Mouse (Mus musculus): ENCODE data around the gene Fnbp1l.

Fnbp1l gene

DNA sequence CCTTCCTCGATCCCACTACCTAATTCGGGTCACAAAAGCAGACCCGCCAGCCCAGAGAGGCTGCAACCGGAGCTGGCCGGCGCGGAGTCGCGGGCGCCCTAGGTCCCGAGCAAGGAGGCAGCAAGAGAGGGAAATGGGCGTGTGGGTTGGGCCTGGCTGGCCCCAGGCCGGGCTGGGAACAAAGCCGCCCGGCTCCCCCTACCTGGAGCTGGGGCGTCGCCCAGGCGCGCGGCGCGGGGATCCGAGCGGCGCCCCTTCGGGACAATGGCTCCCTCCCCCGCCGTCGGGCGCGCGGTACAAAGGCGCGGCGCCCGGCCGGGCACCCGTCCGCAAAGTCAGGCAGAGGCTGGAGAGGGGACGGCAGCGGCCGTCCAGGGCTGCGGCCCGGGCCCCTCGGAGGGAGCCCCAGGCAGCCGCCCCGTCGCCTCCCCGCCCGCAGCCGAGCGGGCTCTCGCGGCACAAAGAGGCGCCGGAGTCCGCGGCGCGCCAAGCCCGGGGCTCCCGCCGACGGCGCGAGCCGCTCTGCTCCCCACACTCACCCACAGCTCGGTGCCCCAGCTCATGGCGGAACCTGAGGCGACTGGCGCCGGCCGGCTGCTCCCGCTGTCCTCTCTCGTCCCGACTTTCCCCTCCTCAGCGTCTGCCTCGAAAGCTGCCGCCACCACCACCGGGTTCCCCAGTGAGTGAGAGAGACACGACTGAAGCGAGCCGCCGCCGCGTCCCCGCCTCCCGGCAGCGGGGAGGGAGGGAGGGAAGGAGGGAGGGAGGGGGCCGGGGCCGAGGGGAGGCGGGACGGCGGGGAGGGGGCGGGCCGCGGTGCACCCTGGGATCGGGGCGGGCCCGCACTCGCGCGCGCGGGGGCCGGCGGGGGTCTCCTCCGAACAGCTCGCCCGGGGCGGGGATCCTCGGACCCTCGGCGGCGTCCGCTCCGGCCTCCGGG is at the start of gene Fnbp1l:
Gene Fnbp1l, minus strand, starts transcription at position 725 of the 940 bp plus-strand sequence.
- peak; percentile 59 to 78 for DNase-seq (ENCODE audit: low spot score in 2 of 2)

DNA sequence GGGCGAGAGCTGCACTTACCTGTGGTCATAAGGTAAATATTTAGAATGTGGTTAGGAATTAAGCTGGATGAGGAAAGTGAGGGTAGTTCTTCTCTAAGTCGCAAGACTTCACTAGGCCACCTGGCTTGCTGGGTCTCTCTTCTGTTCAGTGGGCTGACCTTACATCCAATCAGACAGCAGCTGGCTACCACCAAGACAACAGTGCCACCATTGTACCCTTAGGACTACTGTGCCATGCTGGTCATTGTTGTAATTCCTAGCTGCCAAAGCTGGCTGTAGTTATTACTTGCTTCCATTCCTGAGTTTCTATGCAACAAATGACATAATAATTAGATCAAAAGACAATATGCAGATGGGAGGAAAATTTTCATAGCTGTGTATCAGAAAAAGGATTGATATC is 41.3 kb upstream of the Fnbp1l start:
- DNase-seq (ENCODE audit: low spot score in 2 of 2): no peak

DNA sequence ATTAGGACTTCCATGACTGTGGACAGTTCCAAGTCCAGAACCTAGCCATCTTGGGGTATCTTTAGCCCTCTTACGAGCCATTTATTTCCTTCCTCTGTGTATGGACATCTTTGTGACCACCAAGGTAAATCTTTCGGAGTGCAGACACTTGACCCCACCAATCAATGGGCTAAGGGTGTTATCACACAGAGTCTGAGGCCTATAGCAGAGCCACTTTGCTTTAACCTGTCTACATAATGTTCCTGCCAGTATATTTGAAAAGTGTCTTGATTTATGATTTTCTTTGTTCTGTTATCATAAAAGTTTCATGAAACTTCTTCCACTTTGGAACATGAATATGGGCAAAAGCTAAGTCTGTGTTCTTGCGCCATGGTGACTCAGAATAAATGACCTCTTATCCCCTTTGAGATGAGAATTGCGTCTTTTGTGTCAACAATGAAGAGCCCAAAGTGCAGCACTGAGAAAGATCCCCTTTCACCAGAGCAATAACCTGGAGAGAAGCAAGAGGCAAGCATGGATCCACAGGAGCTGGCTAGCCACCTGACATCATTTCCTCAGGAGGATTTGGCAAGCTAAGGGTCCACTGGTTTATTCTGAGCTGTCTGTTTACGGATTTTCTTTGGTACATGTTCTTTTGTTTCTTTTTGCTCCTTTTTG is 39.9 kb upstream of the Fnbp1l start:
- no peak for DNase-seq (ENCODE audit: low spot score in 2 of 2)

DNA sequence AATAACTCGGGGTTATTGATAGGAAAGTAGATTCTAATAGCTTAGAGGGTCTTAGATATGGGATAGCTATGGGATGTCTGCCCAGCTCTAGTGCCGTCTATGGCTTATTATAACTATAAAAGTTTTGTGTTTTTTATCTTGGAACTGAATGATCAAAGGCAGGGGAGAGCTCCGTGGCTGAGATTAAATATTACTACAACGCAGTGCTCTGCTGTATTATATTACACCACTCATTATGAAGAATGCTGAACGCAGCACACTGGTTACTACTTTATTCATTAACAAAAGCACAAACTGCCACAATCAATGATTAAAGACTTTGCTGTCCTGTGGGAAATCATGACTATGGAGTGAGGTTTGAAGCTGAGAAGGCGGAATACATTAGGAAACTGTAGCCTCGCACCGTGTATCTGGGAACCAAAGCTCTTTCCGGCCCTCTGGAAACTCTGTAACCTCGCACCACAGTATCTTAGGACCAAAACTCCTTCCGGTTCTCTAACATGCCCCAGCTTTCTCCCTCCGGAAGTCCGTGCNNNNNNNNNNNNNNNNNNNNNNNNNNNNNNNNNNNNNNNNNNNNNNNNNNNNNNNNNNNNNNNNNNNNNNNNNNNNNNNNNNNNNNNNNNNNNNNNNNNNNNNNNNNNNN is 27.8 kb upstream of the Fnbp1l start:
- DNase-seq (ENCODE audit: low spot score in 2 of 2): no peak

DNA sequence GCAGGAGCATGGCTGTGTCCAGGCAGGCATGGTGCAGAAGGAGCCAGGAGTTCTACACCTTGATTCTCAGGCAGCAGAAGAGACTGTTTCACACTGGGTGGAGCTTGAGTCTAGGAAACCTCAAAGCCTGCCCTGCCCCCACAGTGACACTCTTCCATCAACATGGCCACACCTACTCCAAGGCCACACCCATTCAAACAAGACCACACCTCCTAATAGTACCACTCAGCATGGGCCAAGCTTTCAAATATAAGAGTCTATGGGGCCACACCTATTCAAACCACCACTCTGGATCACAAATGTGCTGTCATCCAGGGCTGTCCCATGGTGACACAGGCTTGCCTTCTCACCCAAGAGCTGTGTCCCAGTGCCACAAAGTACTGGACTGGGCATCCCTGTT is 20.8 kb upstream of the Fnbp1l start:
- no peak for DNase-seq (ENCODE audit: low spot score in 2 of 2)

DNA sequence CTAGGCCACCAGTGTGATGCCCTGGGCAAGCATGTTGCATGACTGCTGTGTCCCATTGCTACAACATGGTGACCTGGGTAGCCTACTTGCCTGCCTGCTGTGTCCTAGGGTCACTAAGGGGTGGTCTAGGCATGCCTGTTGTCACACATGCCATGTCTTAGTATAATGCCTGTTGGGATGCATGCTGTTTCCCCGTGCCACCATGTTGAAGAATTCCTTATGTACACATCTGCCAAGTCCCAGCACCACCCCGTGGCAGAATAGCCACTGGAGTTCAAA is 19.6 kb upstream of the Fnbp1l start:
- DNase-seq (ENCODE audit: low spot score in 2 of 2): no peak

DNA sequence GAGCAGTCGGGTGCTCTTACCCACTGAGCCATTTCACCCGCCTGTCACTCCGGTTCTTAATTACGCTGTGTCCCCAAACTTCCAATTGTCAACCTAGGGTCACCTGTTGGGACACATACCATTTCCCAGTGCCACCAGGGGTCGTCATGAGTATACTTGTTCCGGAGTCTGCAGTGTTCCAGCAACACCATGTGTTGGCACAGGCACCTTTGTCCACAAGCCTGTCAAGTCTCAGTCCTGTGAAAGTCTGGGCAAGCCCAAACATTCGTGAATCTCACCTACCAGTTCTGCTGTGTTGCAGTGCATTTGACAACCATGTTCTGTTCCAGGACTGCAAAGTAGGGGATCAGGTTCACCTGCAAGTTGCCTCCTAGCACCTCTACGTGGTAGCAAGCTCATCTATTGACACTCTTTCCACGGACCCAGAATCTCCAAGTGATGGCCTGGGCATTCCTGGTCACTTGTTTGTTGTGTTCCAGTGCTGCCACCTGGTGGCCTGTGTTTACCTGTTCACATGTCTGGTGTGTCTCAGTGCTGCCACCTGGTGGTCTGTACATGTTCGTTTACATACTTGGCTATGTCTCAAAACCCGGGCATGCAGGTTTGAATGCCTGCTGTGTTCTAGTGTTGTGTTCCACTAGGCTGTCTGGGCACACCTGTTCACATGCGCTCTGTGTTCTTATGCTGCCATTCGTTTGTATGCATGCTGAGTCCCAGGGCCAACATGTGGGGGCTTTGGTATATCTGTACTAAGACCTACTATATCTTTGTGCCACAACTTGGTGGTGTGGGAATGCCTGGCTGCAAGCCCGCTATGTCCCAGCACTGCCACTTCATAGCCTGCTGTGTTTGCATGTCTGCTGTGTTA is 19.0 kb upstream of the Fnbp1l start:
- DNase-seq (ENCODE audit: low spot score in 2 of 2): peak; percentile 93 to 97

DNA sequence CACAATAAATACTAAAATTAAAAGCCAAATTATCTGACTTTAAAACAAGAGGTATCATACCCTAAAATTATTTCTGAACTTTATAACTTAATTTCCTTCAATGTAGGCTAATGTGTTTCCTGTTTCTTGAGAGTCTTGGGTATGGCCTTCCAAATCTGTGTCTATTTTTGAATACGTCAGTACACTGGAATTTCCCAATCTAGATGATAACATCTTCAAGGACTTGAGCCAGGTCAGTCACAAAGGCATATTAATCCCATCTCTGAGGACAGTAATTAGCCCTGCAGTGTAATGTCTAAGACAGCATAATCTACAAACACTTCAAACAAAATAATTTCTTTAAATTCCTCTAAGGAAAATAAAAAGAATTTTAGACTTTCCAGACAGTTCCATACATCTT is 17.8 kb upstream of the Fnbp1l start:
- DNase-seq (ENCODE audit: low spot score in 2 of 2): no peak

DNA sequence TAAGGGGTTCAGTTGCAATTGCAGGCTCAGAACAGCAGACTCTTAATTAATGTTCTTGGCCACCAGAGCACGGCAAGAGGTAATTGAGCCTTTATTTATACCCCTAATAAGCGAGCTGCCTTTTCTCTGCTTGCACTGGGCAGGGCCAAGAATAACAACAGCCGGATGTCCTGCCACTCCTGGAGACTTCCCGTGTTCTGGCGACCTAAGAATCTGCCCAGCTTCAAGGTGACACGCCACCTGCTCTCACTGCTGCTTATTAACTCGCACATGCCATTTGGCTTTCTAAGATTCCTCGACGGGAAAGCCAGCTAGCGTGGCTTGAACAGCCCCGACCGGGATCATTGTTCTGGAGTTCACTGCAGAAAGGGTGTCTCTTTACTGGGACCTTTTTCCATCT is 15.7 kb upstream of the Fnbp1l start:
- no peak for DNase-seq (ENCODE audit: low spot score in 2 of 2)

DNA sequence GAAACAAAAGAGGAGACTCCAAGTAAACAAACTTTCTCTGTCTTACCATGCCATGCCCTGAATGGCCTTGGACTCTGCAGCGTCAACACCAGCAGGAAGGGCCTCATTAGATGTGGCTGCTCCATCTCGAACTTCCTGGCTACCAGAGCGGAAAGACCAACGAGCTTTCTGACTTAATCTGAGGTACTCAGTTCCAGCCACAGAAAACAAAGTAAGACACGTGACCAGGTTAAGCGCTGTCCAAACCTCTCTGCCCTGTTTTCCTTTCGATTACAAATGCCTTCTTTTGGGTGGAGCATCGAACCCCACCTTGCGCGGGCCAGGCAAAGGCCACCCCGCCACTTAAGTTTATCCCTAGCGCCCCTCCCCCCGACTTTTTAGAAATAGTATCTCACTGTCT is 10.1 kb upstream of the Fnbp1l start:
- no peak for DNase-seq (ENCODE audit: low spot score in 2 of 2)

DNA sequence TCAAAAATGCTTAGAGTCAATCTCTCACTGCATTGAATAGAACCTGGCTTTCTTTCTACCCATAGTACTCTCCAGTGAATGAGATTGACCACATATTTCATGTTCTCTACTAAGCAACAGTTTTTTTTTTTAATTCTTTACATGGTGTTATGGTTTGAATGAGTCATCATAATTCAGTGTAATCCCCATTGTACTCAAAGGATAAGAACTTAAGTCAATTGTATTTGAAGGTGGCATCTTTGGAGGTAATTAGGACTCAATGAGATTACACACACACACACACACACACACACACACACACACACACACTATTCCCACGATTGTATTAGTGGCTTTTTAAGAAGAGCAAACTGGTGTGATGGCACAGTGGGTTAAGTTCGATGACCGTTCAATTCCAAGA is 9.4 kb upstream of the Fnbp1l start:
- DNase-seq (ENCODE audit: low spot score in 2 of 2): no peak

DNA sequence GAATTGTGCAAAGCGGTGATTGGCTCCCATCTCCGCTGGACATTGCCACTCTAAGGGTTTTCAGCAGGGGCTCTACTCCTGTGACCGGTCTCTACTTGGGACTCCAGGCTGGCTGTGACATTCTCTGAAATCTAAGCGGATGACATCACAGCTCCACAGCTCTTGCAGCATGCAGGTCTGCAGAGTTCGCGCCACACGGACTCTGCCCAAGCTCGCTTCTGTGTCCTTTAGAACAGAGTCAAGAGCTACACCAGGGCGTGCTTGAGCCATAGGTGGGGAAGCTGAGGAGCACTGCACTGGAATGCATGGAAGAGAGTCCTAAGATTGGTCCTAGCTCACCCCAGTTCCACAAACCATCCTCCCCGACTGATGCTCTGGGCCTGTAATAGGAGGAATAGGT is 9.0 kb upstream of the Fnbp1l start:
- DNase-seq (ENCODE audit: low spot score in 2 of 2): no peak

DNA sequence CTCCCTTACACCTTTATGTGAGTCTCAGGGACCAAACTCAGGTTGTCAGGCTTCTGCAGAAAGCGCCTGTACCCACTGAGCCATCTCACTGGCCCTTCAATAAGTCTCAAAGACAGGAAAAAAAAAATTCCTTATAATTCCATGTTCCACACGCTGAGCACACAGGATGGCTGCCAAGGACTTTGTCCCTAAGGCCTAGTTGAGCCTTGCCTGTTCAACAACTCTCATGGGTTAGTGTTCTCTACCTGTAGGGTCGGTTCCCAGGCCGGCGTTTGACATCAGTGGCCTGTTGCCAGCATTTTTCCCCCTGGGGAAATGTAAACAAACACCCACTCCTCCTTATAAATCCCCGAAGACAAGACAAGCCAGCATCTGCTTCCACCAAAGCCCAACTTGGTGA is 8.3 kb upstream of the Fnbp1l start:
- DNase-seq (ENCODE audit: low spot score in 2 of 2): no peak

DNA sequence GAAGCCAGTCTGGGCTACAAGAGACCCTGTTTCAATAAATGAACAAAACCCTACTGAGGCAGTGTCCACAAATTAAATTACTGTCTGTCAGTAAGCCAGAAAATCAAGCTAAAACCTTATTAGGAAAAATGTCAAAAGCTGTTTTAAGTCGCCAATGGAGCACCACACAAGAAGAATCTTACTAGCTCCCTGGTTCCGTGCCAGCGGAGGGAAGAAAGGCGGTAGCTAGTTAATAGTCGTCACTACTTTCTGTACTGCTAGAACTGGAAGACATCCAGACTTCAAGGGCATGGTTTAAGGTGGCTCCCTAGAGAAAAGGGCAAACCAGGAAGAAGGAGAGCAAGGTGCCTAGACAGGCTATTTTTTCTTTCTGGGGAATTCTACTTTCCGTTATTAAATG is 5.1 kb upstream of the Fnbp1l start:
- no peak for DNase-seq (ENCODE audit: low spot score in 2 of 2)

DNA sequence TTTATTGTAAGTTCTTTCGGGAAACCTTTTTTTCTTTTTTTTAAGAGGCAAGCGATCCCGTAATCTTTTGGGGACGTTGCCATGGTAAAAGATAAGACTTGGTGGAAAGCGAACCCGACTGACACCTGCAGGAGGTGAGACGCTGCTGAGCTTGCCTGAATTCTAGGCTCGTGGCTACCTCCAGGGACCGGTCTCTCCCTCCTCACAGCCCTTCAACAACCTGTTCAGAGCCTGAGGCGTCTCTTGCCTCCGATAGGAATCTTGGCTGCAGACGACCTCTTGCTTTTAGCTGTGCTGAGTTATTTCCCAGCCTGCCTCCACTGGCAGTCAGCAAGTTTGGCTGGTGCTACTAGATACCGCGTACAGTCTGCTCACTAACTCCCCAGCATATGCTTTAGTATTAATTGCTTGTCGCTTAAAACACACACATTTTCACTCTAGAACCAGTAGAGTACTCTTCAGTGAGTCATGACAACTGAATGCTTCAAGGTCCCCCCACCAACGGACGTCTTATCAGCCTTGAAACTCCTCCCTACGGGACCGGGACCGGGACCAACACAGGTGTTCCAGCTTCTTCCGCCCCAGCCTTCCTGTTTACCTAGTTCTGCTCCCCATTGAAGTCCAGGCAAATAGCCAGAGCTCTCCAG is 893 bp upstream of the Fnbp1l start:
- DNase-seq (ENCODE audit: low spot score in 2 of 2): peak; percentile 50 to 66

DNA sequence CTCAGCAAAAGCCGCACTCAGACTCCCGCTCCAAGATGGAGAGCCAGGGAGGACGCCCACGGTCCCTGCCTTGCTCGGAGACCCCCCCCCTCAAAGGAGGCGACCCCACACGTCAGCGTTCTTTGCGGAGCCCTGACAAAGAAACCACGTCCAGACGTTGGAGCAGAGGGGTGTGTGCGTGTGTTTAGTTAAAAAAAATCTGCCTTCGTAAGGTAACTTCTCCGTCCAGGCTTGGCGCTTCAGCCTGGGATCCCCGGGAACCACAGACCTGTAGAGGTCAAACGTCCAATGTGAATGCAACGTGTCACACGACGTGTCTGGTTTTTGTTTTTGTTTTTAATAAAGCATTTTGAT is 393 bp upstream of the Fnbp1l start:
- no peak for DNase-seq (ENCODE audit: low spot score in 2 of 2)

DNA sequence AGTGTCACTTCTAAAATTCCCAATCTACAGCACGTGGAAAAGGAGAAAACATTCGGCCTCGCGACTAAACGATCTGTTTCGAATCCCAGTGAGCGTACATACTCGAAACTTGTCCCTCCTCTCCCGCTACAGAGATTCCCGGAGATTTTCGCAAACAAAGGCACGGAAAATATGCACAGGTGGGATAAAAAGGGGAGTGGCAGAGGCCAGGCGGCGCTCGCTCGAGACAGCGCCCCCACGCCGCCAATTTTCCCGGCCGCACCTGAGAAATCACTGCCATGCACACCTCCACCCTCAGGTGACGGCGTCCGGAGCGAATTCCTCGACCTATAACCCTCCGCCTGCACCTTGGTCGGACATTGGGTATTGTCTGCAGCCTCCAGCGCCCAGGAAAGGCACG is 1.1 kb downstream of the Fnbp1l start:
- DNase-seq (ENCODE audit: low spot score in 2 of 2): peak; percentile 36 to 42

DNA sequence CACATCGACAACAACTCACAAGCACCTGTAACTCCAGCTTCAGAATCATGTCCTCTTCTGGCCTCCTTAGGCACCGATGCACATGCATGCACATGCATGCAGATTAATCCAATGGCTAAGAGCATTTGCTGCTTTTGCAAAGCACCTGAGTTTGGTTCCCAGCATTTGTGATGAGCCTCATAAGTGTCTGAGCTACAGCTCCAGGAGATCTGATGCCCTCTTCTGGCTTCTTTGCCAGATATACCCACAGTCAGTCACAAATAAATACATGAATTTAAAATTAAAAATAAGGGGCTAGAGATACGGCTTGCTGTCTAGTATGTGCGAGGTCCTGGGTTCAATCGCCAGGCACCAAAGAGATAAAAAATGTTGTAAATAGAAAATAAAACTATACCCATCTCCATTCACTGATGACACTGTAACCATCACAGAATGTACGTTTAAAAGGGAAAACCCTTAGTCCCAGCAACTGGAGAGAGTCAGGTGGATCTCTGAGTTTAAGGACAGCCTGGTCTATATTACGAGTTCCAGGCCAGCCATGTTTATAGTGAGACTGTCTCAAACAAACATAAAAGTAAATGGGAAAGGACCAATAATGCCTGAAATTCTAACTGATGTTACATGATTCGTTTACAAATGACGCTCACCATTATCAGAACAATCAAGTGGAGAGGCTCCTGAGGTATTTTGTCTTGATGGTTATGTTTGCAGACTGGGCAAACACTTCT is 1.7 kb downstream of the Fnbp1l start:
- peak in 1 of 2 experiments; percentile 31 for DNase-seq (ENCODE audit: low spot score in 2 of 2)

DNA sequence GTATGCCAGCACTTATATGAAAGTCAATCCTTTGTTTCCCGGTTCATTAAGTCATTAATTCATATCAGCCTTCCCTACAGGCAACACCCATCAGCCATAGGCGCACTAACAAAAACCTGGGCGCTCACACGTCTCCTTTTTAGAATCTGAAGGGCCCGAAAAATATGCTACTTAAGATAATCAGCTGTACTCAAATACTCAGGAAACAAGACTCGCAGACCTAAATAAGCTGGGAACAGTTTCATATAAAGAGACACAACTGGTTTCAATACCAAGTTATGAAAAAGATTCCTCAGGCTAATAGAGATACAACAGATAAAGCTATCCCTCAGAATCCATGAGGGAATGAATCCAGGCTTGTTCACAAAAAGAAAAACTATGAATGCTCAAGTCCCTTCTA is 7.0 kb downstream of the Fnbp1l start:
- no peak for DNase-seq (ENCODE audit: low spot score in 2 of 2)

DNA sequence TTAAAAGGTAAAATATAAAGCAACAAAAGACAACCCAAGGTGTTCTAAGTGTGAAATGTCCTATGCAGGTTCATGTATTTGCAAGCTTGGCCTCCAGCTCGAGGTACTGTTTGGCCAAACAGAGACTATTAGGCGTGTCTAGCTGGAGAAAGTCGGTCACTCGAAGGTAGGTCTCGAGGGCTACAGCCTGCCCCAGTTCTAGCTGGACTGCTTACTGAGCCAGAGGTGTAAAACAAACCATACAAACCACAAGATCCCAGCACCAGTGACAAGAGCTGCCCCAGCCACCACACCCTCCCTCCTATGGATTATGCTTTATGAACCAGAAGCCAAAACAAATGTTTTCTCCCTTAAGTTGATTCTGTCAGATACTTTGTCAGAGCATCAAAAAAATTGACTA is 7.8 kb downstream of the Fnbp1l start:
- DNase-seq (ENCODE audit: low spot score in 2 of 2): no peak
